Mouse (Mus musculus) spleen, adult 2 months (tissue): Measurements from ENCODE around the gene Hoxc10. TPM values are rescaled to one million over a fixed set of nuclear protein-coding genes. Genes with fewer than 3 reads are reported as not detected.

Experiments used
- DNase-seq, 2 experiments: peaks; one replicate each; pipeline versions ENCODE4 v3.0.0 to v3.0.0-alpha.2; 2012 to 2021; ENCODE audit warnings: low spot score in 2 of 2, low read depth in 1 of 2
- H3K27ac ChIP-seq: fragments of 200-500 bp; 2 replicates; pipeline ENCODE4 v1.5.1; 2012; ENCODE audit warnings: low read length, inconsistent platforms; ENCODE audit not compliant: insufficient read depth
- H3K27me3 ChIP-seq: fragments of 200-500 bp; 2 replicates; pipeline ENCODE4 v1.6.1; 2012; ENCODE audit warnings: mild to moderate bottlenecking, moderate library complexity, low read length, inconsistent platforms; ENCODE audit not compliant: control insufficient read depth, insufficient read depth
- H3K36me3 ChIP-seq: fragments of 200-500 bp; 2 replicates; pipeline ENCODE4 v1.6.1; 2012; ENCODE audit warnings: mild to moderate bottlenecking, low read length, inconsistent platforms; ENCODE audit not compliant: control insufficient read depth, insufficient read depth
- H3K4me1 ChIP-seq: fragments of 200-500 bp; 2 replicates; pipeline ENCODE4 v1.6.1; 2011; ENCODE audit warnings: inconsistent platforms; ENCODE audit not compliant: control insufficient read depth, insufficient read depth, insufficient read length
- H3K4me3 ChIP-seq: fragments of 200-500 bp; 2 replicates; pipeline ENCODE4 v1.5.1; 2011; ENCODE audit warnings: mild to moderate bottlenecking, inconsistent platforms; ENCODE audit not compliant: insufficient read depth, insufficient read length; ENCODE audit errors: extremely low read depth
- CTCF ChIP-seq: fragments of 200-500 bp; IDR thresholded peaks from 2 replicates; pipeline ENCODE4 v1.5.1; 2011; ENCODE audit warnings: mild to moderate bottlenecking, inconsistent platforms; ENCODE audit not compliant: insufficient read depth, insufficient read length, insufficient replicate concordance; ENCODE audit errors: extremely low read depth
- POLR2A ChIP-seq: fragments of 200-500 bp; IDR thresholded peaks from 2 replicates; pipeline ENCODE4 v1.6.1; 2011; ENCODE audit warnings: low read depth, low read length, inconsistent platforms
- WGBS: fragments of 180-500 bp; shearing (Covaris S2); methylation state at CpG from one replicate; pipeline ENCODE4 v1.1.7; 2018; 5-methylcytosine and 5-hydroxymethylcytosine counted together
- polyA plus RNA-seq: library from polyadenylated mRNA; depleted of rRNA; stranded (reverse); fragments of >200 nt; gene quantifications from 2 replicates; pipeline ENCODE4 v1.2.3, GENCODE M21; 2012

The Hoxc10 gene
- polyA plus RNA-seq, 1 experiment, result not detected

GRCm38 (mm10) chr15:102922012-102922362 is 44.6 kb upstream of the Hoxc10 start:
- WGBS, result 5% methylated on average over 24 of the region's 24 CpGs
- no peak overlapping the region for H3K27ac ChIP-seq
- TF ChIP-seq POLR2A (no peak), CTCF (no peak)
- H3K4me1 ChIP-seq, result no peaks in the 10 kb centered on the region
- no peaks in the 10 kb centered on the region for H3K36me3 ChIP-seq
- peaks cover 24% of the 10 kb centered on the region for H3K27me3 ChIP-seq
- H3K4me3 ChIP-seq, result no peak overlapping the region
- DNase-seq, result no peak

GRCm38 (mm10) chr15:102922636-102923500 is 43.7 kb upstream of the Hoxc10 start:
- Histone ChIP-seq H3K27me3 (peaks cover 28% of the 10 kb centered on the region), H3K4me3 (no peak overlapping the region), H3K36me3 (no peaks in the 10 kb centered on the region), H3K4me1 (no peaks in the 10 kb centered on the region), H3K27ac (no peak overlapping the region)
- DNase-seq, result no peak
- 11% methylated on average over 6 of the region's 6 CpGs for WGBS
- no peak for TF ChIP-seq POLR2A
- no peak for TF ChIP-seq CTCF

- no peak for TF ChIP-seq POLR2A
- TF ChIP-seq CTCF, result no peak
- Histone ChIP-seq H3K36me3 (no peaks in the 10 kb centered on the region), H3K27ac (no peak overlapping the region), H3K27me3 (peaks cover 20% of the 10 kb centered on the region), H3K4me1 (no peaks in the 10 kb centered on the region), H3K4me3 (no peak overlapping the region)
- WGBS, result 6% methylated on average over 40 of the region's 40 CpGs
- no peak for DNase-seq
These were observed 39.5 kb upstream of the Hoxc10 start for GRCm38 (mm10) chr15:102927032-102927645.

GRCm38 (mm10) chr15:102931706-102932358 is 34.8 kb upstream of the Hoxc10 start:
- Histone ChIP-seq H3K36me3 (no peaks in the 10 kb centered on the region), H3K4me3 (no peak overlapping the region), H3K27me3 (peaks cover 23% of the 10 kb centered on the region), H3K4me1 (no peaks in the 10 kb centered on the region), H3K27ac (no peak overlapping the region)
- TF ChIP-seq CTCF (no peak), POLR2A (no peak)
- no peak for DNase-seq
- WGBS, result 7% methylated on average over 23 of the region's 23 CpGs

GRCm38 (mm10) chr15:102934438-102934837 is 32.2 kb upstream of the Hoxc10 start:
- WGBS, result 7% methylated on average over 12 of the region's 12 CpGs
- H3K27me3 ChIP-seq, result peaks cover 22% of the 10 kb centered on the region
- TF ChIP-seq CTCF (no peak), POLR2A (no peak)
- no peak overlapping the region for H3K4me3 ChIP-seq
- H3K36me3 ChIP-seq, result no peaks in the 10 kb centered on the region
- no peak overlapping the region for H3K27ac ChIP-seq
- no peaks in the 10 kb centered on the region for H3K4me1 ChIP-seq
- DNase-seq, result no peak

- Histone ChIP-seq H3K27me3 (peaks cover 20% of the 10 kb centered on the region), H3K4me3 (no peak overlapping the region)
- WGBS, result 1% methylated on average over 27 of the region's 27 CpGs
These were observed 31.7 kb upstream of the Hoxc10 start for GRCm38 (mm10) chr15:102934897-102935296.

More at GRCm38 (mm10) chr15:102934897-102935296, 31.7 kb upstream of the Hoxc10 start:
- TF ChIP-seq CTCF, result no peak
- TF ChIP-seq POLR2A, result no peak
- H3K27ac ChIP-seq, result no peak overlapping the region
- DNase-seq, result no peak
- H3K4me1 ChIP-seq, result no peaks in the 10 kb centered on the region
- no peaks in the 10 kb centered on the region for H3K36me3 ChIP-seq
